Mouse (Mus musculus) cerebellum, postnatal 10 days (tissue): ENCODE measurements around the gene Cnih3.

Source experiments
- DNase-seq, 2 experiments: peaks; one replicate each; pipeline ENCODE4 v3.0.0; 2021; ENCODE audit warnings: mixed read lengths in 2 of 2

Cnih3 gene

GRCm38 (mm10) chr1:181353200-181354097 lies 1.0 kb downstream of the Cnih3 start:
- DNase-seq: peak; percentile 36 to 37

- no peak for DNase-seq
Observed at GRCm38 (mm10) chr1:181355683-181356082, 3.3 kb downstream of the Cnih3 start.

- DNase-seq: no peak
Observed at GRCm38 (mm10) chr1:181357870-181358269, 5.4 kb downstream of the Cnih3 start.

- peak in 1 of 2 experiments; percentile 47 for DNase-seq
Observed at GRCm38 (mm10) chr1:181358526-181358925, 6.1 kb downstream of the Cnih3 start.

GRCm38 (mm10) chr1:181360732-181361131 lies 8.3 kb downstream of the Cnih3 start:
- DNase-seq: no peak

GRCm38 (mm10) chr1:181364025-181364424 lies 11.6 kb downstream of the Cnih3 start:
- no peak for DNase-seq

- peak; percentile 70 to 84 for DNase-seq
Observed at GRCm38 (mm10) chr1:181365376-181365775, 12.9 kb downstream of the Cnih3 start.

GRCm38 (mm10) chr1:181368789-181369570 lies 16.6 kb downstream of the Cnih3 start:
- DNase-seq: no peak

GRCm38 (mm10) chr1:181370370-181370769 lies 17.9 kb downstream of the Cnih3 start:
- peak in 1 of 2 experiments; percentile 30 for DNase-seq

GRCm38 (mm10) chr1:181371226-181371625 lies 18.8 kb downstream of the Cnih3 start:
- no peak for DNase-seq

GRCm38 (mm10) chr1:181372306-181372705 lies 19.9 kb downstream of the Cnih3 start:
- DNase-seq: no peak

- peak; percentile 51 to 64 for DNase-seq
Observed at GRCm38 (mm10) chr1:181374627-181375374, 22.4 kb downstream of the Cnih3 start.

- DNase-seq: no peak
Observed at GRCm38 (mm10) chr1:181376431-181376830, 24.0 kb downstream of the Cnih3 start.

GRCm38 (mm10) chr1:181379664-181380063 lies 27.2 kb downstream of the Cnih3 start:
- peak; percentile 80 to 83 for DNase-seq

GRCm38 (mm10) chr1:181381410-181382010 lies 29.1 kb downstream of the Cnih3 start:
- peak in 1 of 2 experiments; percentile 57 for DNase-seq

- no peak for DNase-seq
Observed at GRCm38 (mm10) chr1:181389264-181389663, 36.8 kb downstream of the Cnih3 start.

GRCm38 (mm10) chr1:181392489-181392888 lies 40.1 kb downstream of the Cnih3 start:
- no peak for DNase-seq

- DNase-seq: peak; percentile 98 to 99
Observed at GRCm38 (mm10) chr1:181393250-181394149, 41.1 kb downstream of the Cnih3 start.

GRCm38 (mm10) chr1:181395234-181395828 lies 42.9 kb downstream of the Cnih3 start:
- no peak for DNase-seq

GRCm38 (mm10) chr1:181399179-181399578 lies 46.8 kb downstream of the Cnih3 start:
- no peak for DNase-seq

GRCm38 (mm10) chr1:181403056-181403455 lies 50.6 kb downstream of the Cnih3 start:
- DNase-seq: peak in 1 of 2 experiments; percentile 52
